Mouse (Mus musculus): ENCODE measurements around the gene Usp2. TPM values are rescaled to one million over a fixed set of nuclear protein-coding genes. Genes with fewer than 3 reads are reported as not detected.

Usp2 gene
- polyA plus RNA-seq, 1 experiment: 50.9 TPM

- H3K27ac ChIP-seq (ENCODE audit: insufficient read depth, low read length): no peak within 1 kb of the TSS
These were observed 46.4 kb downstream of the Usp2 start, which contains the start of the genes Gm49380 and Rnf26 for GRCm38 (mm10) chr9:44113105-44113789. Gene Gm49380 (minus strand): TSS chr9:44113500. Gene Rnf26 (minus strand): TSS chr9:44113517.

GRCm38 (mm10) chr9:44114453-44114852, 47.6 kb downstream of the Usp2 start:
- no peak overlapping the region for H3K4me3 ChIP-seq (ENCODE audit: insufficient read depth, low read length)
- TF ChIP-seq CTCF (IDR thresholded peaks at IDR 0.05; ENCODE audit: extremely low read depth, insufficient read depth, low read length) (no peak), POLR2A (IDR thresholded peaks at IDR 0.05; ENCODE audit: extremely low read depth, insufficient read depth, low read length) (no peak)
- no peak overlapping the region for H3K27ac ChIP-seq (ENCODE audit: insufficient read depth, low read length)
- 0 out of 2 replicates have a peak, but pooled peaks cover 2% of the 10 kb centered on the region for H3K4me1 ChIP-seq (ENCODE audit: control insufficient read depth, insufficient read depth, low read length)

More at GRCm38 (mm10) chr9:44113105-44113789, 46.4 kb downstream of the Usp2 start, which contains the start of the genes Gm49380 and Rnf26:
- H3K4me3 ChIP-seq (ENCODE audit: insufficient read depth, low read length): peak within 1 kb of the TSS; percentile 49
- peaks cover 3% of the 10 kb centered on the region; the same call in 1 of the 2 replicates for H3K4me1 ChIP-seq (ENCODE audit: control insufficient read depth, insufficient read depth, low read length)
- no peak for TF ChIP-seq CTCF (IDR thresholded peaks at IDR 0.05; ENCODE audit: extremely low read depth, insufficient read depth, low read length)
- TF ChIP-seq POLR2A (IDR thresholded peaks at IDR 0.05; ENCODE audit: extremely low read depth, insufficient read depth, low read length): peak; percentile 78; the same call in 1 of the 2 replicates

GRCm38 (mm10) chr9:44115599-44115998, 48.8 kb downstream of the Usp2 start:
- Histone ChIP-seq H3K4me1 (ENCODE audit: control insufficient read depth, insufficient read depth, low read length) (no peaks in the 10 kb centered on the region), H3K4me3 (ENCODE audit: insufficient read depth, low read length) (no peak overlapping the region), H3K27ac (ENCODE audit: insufficient read depth, low read length) (no peak overlapping the region)
- no peak for TF ChIP-seq CTCF (IDR thresholded peaks at IDR 0.05; ENCODE audit: extremely low read depth, insufficient read depth, low read length)
- no peak for TF ChIP-seq POLR2A (IDR thresholded peaks at IDR 0.05; ENCODE audit: extremely low read depth, insufficient read depth, low read length)

GRCm38 (mm10) chr9:44116182-44116581, 49.4 kb downstream of the Usp2 start:
- no peak overlapping the region for H3K27ac ChIP-seq (ENCODE audit: insufficient read depth, low read length)

GRCm38 (mm10) chr9:44119011-44119410, 52.2 kb downstream of the Usp2 start:
- H3K4me1 ChIP-seq (ENCODE audit: control insufficient read depth, insufficient read depth, low read length): no peaks in the 10 kb centered on the region
- TF ChIP-seq POLR2A (IDR thresholded peaks at IDR 0.05; ENCODE audit: extremely low read depth, insufficient read depth, low read length) (no peak), CTCF (IDR thresholded peaks at IDR 0.05; ENCODE audit: extremely low read depth, insufficient read depth, low read length) (peak; percentile 50)
- no peak overlapping the region for H3K27ac ChIP-seq (ENCODE audit: insufficient read depth, low read length)
- H3K4me3 ChIP-seq (ENCODE audit: insufficient read depth, low read length): no peak overlapping the region

More at GRCm38 (mm10) chr9:44116182-44116581, 49.4 kb downstream of the Usp2 start:
- no peak for TF ChIP-seq CTCF (IDR thresholded peaks at IDR 0.05; ENCODE audit: extremely low read depth, insufficient read depth, low read length)
- no peak for TF ChIP-seq POLR2A (IDR thresholded peaks at IDR 0.05; ENCODE audit: extremely low read depth, insufficient read depth, low read length)
- no peak overlapping the region for H3K4me3 ChIP-seq (ENCODE audit: insufficient read depth, low read length)
- H3K4me1 ChIP-seq (ENCODE audit: control insufficient read depth, insufficient read depth, low read length): no peaks in the 10 kb centered on the region

GRCm38 (mm10) chr9:44119948-44120465, 53.2 kb downstream of the Usp2 start:
- no peak overlapping the region for H3K4me3 ChIP-seq (ENCODE audit: insufficient read depth, low read length)
- TF ChIP-seq CTCF (IDR thresholded peaks at IDR 0.05; ENCODE audit: extremely low read depth, insufficient read depth, low read length) (no peak), POLR2A (IDR thresholded peaks at IDR 0.05; ENCODE audit: extremely low read depth, insufficient read depth, low read length) (no peak)
- no peaks in the 10 kb centered on the region for H3K4me1 ChIP-seq (ENCODE audit: control insufficient read depth, insufficient read depth, low read length)
- no peak overlapping the region for H3K27ac ChIP-seq (ENCODE audit: insufficient read depth, low read length)

- H3K27ac ChIP-seq (ENCODE audit: insufficient read depth, low read length): no peak overlapping the region
- TF ChIP-seq CTCF (IDR thresholded peaks at IDR 0.05; ENCODE audit: extremely low read depth, insufficient read depth, low read length) (peak; percentile 45), POLR2A (IDR thresholded peaks at IDR 0.05; ENCODE audit: extremely low read depth, insufficient read depth, low read length) (no peak)
- H3K4me1 ChIP-seq (ENCODE audit: control insufficient read depth, insufficient read depth, low read length): peaks cover 3% of the 10 kb centered on the region; the same call in 1 of the 2 replicates
- H3K4me3 ChIP-seq (ENCODE audit: insufficient read depth, low read length): no peak overlapping the region
These were observed 57.5 kb downstream of the Usp2 start for GRCm38 (mm10) chr9:44124317-44124716.

- TF ChIP-seq CTCF (IDR thresholded peaks at IDR 0.05; ENCODE audit: extremely low read depth, insufficient read depth, low read length): no peak
- TF ChIP-seq POLR2A (IDR thresholded peaks at IDR 0.05; ENCODE audit: extremely low read depth, insufficient read depth, low read length): no peak
- H3K4me1 ChIP-seq (ENCODE audit: control insufficient read depth, insufficient read depth, low read length): peaks cover 3% of the 10 kb centered on the region; the same call in 1 of the 2 replicates
- no peak overlapping the region for H3K4me3 ChIP-seq (ENCODE audit: insufficient read depth, low read length)
- H3K27ac ChIP-seq (ENCODE audit: insufficient read depth, low read length): no peak overlapping the region
These were observed 58.2 kb downstream of the Usp2 start for GRCm38 (mm10) chr9:44125026-44125425.

- TF ChIP-seq POLR2A (IDR thresholded peaks at IDR 0.05; ENCODE audit: extremely low read depth, insufficient read depth, low read length) (no peak), CTCF (IDR thresholded peaks at IDR 0.05; ENCODE audit: extremely low read depth, insufficient read depth, low read length) (peak; percentile 95)
- Histone ChIP-seq H3K27ac (ENCODE audit: insufficient read depth, low read length) (no peak overlapping the region), H3K4me1 (ENCODE audit: control insufficient read depth, insufficient read depth, low read length) (peaks cover 3% of the 10 kb centered on the region; the same call in 1 of the 2 replicates), H3K4me3 (ENCODE audit: insufficient read depth, low read length) (no peak overlapping the region)
These were observed 59.0 kb downstream of the Usp2 start for GRCm38 (mm10) chr9:44125546-44126428.
